Mouse (Mus musculus): ENCODE data around the gene Ppp2r5e. TPM values are rescaled to one million over a fixed set of nuclear protein-coding genes. Genes with fewer than 3 reads are reported as not detected.

Ppp2r5e gene
- polyA plus RNA-seq, 1 experiment from 2014 or later, result 8.5 TPM

GRCm38 (mm10) chr12:75615556-75615955 lies 19.5 kb upstream of the Ppp2r5e start:
- peak overlapping the region; percentile 73; the same call in 1 of the 2 replicates for H3K4me2 ChIP-seq
- ATAC-seq (ENCODE audit: extremely low read depth, insufficient number of reproducible peaks, low FRiP score, low TSS enrichment), result no peak
- H3K9ac ChIP-seq, result no peak overlapping the region
- H3K4me3 ChIP-seq, result no peak overlapping the region
- H3K27ac ChIP-seq (replicated peaks), result no peak overlapping the region
- no peaks in the 10 kb centered on the region for H3K27me3 ChIP-seq (replicated peaks)
- no peaks in the 10 kb centered on the region for H3K36me3 ChIP-seq
- peaks cover 10% of the 10 kb centered on the region; the same call in 1 of the 2 replicates for H3K4me1 ChIP-seq
- H3K9me3 ChIP-seq, result 0 out of 2 replicates have a peak, but pooled peaks cover under 1% of the 10 kb centered on the region
- 56% methylated on average over 3 of the region's 3 CpGs for WGBS

- no peak overlapping the region for H3K4me3 ChIP-seq
- no peaks in the 10 kb centered on the region for H3K36me3 ChIP-seq
- no peaks in the 10 kb centered on the region for H3K9me3 ChIP-seq
- H3K27ac ChIP-seq (replicated peaks), result no peak overlapping the region
- no peak overlapping the region for H3K4me2 ChIP-seq
- no peak overlapping the region for H3K9ac ChIP-seq
- H3K4me1 ChIP-seq, result peaks cover 10% of the 10 kb centered on the region; the same call in 1 of the 2 replicates
- 79% methylated on average over 7 of the region's 7 CpGs for WGBS
- no peak for ATAC-seq (ENCODE audit: extremely low read depth, insufficient number of reproducible peaks, low FRiP score, low TSS enrichment)
- no peaks in the 10 kb centered on the region for H3K27me3 ChIP-seq (replicated peaks)
Measured at GRCm38 (mm10) chr12:75612711-75613110, 16.7 kb upstream of the Ppp2r5e start.

- Histone ChIP-seq H3K27ac (replicated peaks) (no peak overlapping the region), H3K27me3 (replicated peaks) (no peaks in the 10 kb centered on the region), H3K9me3 (no peaks in the 10 kb centered on the region), H3K4me3 (no peak overlapping the region), H3K4me2 (0 out of 2 replicates have a peak overlapping the region, but pooled peaks have one; percentile 13), H3K9ac (peak overlapping the region; percentile 10; the same call in 1 of the 2 replicates), H3K4me1 (peaks cover 9% of the 10 kb centered on the region), H3K36me3 (no peaks in the 10 kb centered on the region)
- WGBS, result 22% methylated on average over 4 of the region's 4 CpGs
- ATAC-seq (ENCODE audit: extremely low read depth, insufficient number of reproducible peaks, low FRiP score, low TSS enrichment), result no peak
Measured at GRCm38 (mm10) chr12:75599490-75599889, 3.4 kb upstream of the Ppp2r5e start.

- Histone ChIP-seq H3K9ac (peak overlapping the region; percentile 10; the same call in 1 of the 2 replicates), H3K4me3 (no peak overlapping the region), H3K4me2 (0 out of 2 replicates have a peak overlapping the region, but pooled peaks have one; percentile 13), H3K36me3 (no peaks in the 10 kb centered on the region), H3K27me3 (replicated peaks) (no peaks in the 10 kb centered on the region), H3K9me3 (no peaks in the 10 kb centered on the region), H3K27ac (replicated peaks) (no peak overlapping the region), H3K4me1 (peaks cover 14% of the 10 kb centered on the region)
- ATAC-seq (ENCODE audit: extremely low read depth, insufficient number of reproducible peaks, low FRiP score, low TSS enrichment), result no peak
- WGBS, result 67% methylated on average over 4 of the region's 4 CpGs
Measured at GRCm38 (mm10) chr12:75598988-75599387, 2.9 kb upstream of the Ppp2r5e start.

- ATAC-seq (ENCODE audit: extremely low read depth, insufficient number of reproducible peaks, low FRiP score, low TSS enrichment), result no peak
- 86% methylated on average over 4 of the region's 4 CpGs for WGBS
- H3K4me3 ChIP-seq, result no peak overlapping the region
- no peaks in the 10 kb centered on the region for H3K27me3 ChIP-seq (replicated peaks)
- no peaks in the 10 kb centered on the region for H3K9me3 ChIP-seq
- H3K36me3 ChIP-seq, result peaks cover 6% of the 10 kb centered on the region
- H3K4me2 ChIP-seq, result no peak overlapping the region
- H3K4me1 ChIP-seq, result peaks cover 21% of the 10 kb centered on the region
- no peak overlapping the region for H3K27ac ChIP-seq (replicated peaks)
- no peak overlapping the region for H3K9ac ChIP-seq
Measured at GRCm38 (mm10) chr12:75597707-75598106, 1.7 kb upstream of the Ppp2r5e start.

- Histone ChIP-seq H3K36me3 (peaks cover 23% of the 10 kb centered on the region), H3K27me3 (replicated peaks) (no peaks in the 10 kb centered on the region), H3K27ac (replicated peaks) (peak overlapping the region; percentile 97), H3K9ac (peak overlapping the region; percentile 99), H3K4me2 (peak overlapping the region; percentile 91), H3K4me1 (peaks cover 21% of the 10 kb centered on the region), H3K4me3 (peak overlapping the region; percentile 99), H3K9me3 (no peaks in the 10 kb centered on the region)
- 0 out of 2 replicates have a peak, but pooled peaks have one; percentile 3 for ATAC-seq (ENCODE audit: extremely low read depth, insufficient number of reproducible peaks, low FRiP score, low TSS enrichment)
- WGBS, result under 1% methylated on average over 88 of the region's 97 CpGs
Measured at GRCm38 (mm10) chr12:75595291-75596153, 523 bp downstream of the Ppp2r5e start.

- peaks cover 34% of the 10 kb centered on the region for H3K36me3 ChIP-seq
- H3K9me3 ChIP-seq, result no peaks in the 10 kb centered on the region
- no peaks in the 10 kb centered on the region for H3K27me3 ChIP-seq (replicated peaks)
- H3K4me1 ChIP-seq, result peaks cover 18% of the 10 kb centered on the region
- H3K4me3 ChIP-seq, result peak overlapping the region; percentile 99
- ATAC-seq (ENCODE audit: extremely low read depth, insufficient number of reproducible peaks, low FRiP score, low TSS enrichment), result no peak
- peak overlapping the region; percentile 91 for H3K4me2 ChIP-seq
- 40% methylated on average over 5 of the region's 5 CpGs for WGBS
- H3K9ac ChIP-seq, result peak overlapping the region; percentile 99
- H3K27ac ChIP-seq (replicated peaks), result no peak overlapping the region
Measured at GRCm38 (mm10) chr12:75594404-75594803, 1.6 kb downstream of the Ppp2r5e start.

GRCm38 (mm10) chr12:75593817-75594216 lies 2.2 kb downstream of the Ppp2r5e start:
- H3K27ac ChIP-seq (replicated peaks), result no peak overlapping the region
- H3K9me3 ChIP-seq, result no peaks in the 10 kb centered on the region
- peaks cover 40% of the 10 kb centered on the region for H3K36me3 ChIP-seq
- H3K9ac ChIP-seq, result no peak overlapping the region
- ATAC-seq (ENCODE audit: extremely low read depth, insufficient number of reproducible peaks, low FRiP score, low TSS enrichment), result no peak
- H3K4me2 ChIP-seq, result peak overlapping the region; percentile 91
- 79% methylated on average over 4 of the region's 4 CpGs for WGBS
- H3K27me3 ChIP-seq (replicated peaks), result no peaks in the 10 kb centered on the region
- peak overlapping the region; percentile 99 for H3K4me3 ChIP-seq
- H3K4me1 ChIP-seq, result peaks cover 18% of the 10 kb centered on the region

- H3K9ac ChIP-seq, result no peak overlapping the region
- H3K4me3 ChIP-seq, result no peak overlapping the region
- ATAC-seq (ENCODE audit: extremely low read depth, insufficient number of reproducible peaks, low FRiP score, low TSS enrichment), result no peak
- H3K4me2 ChIP-seq, result no peak overlapping the region
- peaks cover 68% of the 10 kb centered on the region for H3K36me3 ChIP-seq
- no peaks in the 10 kb centered on the region for H3K27me3 ChIP-seq (replicated peaks)
- H3K4me1 ChIP-seq, result 0 out of 2 replicates have a peak, but pooled peaks cover 2% of the 10 kb centered on the region
- H3K27ac ChIP-seq (replicated peaks), result no peak overlapping the region
- H3K9me3 ChIP-seq, result 0 out of 2 replicates have a peak, but pooled peaks cover 6% of the 10 kb centered on the region
Measured at GRCm38 (mm10) chr12:75587501-75587900, 8.5 kb downstream of the Ppp2r5e start.

GRCm38 (mm10) chr12:75583776-75584175 lies 12.3 kb downstream of the Ppp2r5e start:
- Histone ChIP-seq H3K36me3 (peaks cover 45% of the 10 kb centered on the region), H3K4me1 (peaks cover 11% of the 10 kb centered on the region), H3K9ac (no peak overlapping the region), H3K4me3 (no peak overlapping the region), H3K27me3 (replicated peaks) (no peaks in the 10 kb centered on the region), H3K4me2 (no peak overlapping the region), H3K9me3 (0 out of 2 replicates have a peak, but pooled peaks cover 8% of the 10 kb centered on the region), H3K27ac (replicated peaks) (no peak overlapping the region)
- no peak for ATAC-seq (ENCODE audit: extremely low read depth, insufficient number of reproducible peaks, low FRiP score, low TSS enrichment)
- 82% methylated on average over 3 of the region's 3 CpGs for WGBS

GRCm38 (mm10) chr12:75579076-75579475 lies 17.0 kb downstream of the Ppp2r5e start:
- Histone ChIP-seq H3K36me3 (peaks cover 14% of the 10 kb centered on the region), H3K27ac (replicated peaks) (no peak overlapping the region), H3K27me3 (replicated peaks) (no peaks in the 10 kb centered on the region), H3K9ac (no peak overlapping the region), H3K9me3 (0 out of 2 replicates have a peak, but pooled peaks cover 2% of the 10 kb centered on the region), H3K4me2 (no peak overlapping the region), H3K4me3 (no peak overlapping the region), H3K4me1 (peaks cover 31% of the 10 kb centered on the region)
- 85% methylated on average over 2 of the region's 2 CpGs for WGBS
- no peak for ATAC-seq (ENCODE audit: extremely low read depth, insufficient number of reproducible peaks, low FRiP score, low TSS enrichment)

All from heart, embryonic 13.5 days (tissue).